Mouse (Mus musculus): ENCODE data around the gene Ermard. TPM values are rescaled to one million over a fixed set of nuclear protein-coding genes. Genes with fewer than 3 reads are reported as not detected.

Gene Ermard
- total RNA-seq, 2 experiments from 2014 or later: 44.3 to 51.9 TPM

GRCm38 (mm10) chr17:15101355-15101754 is 60.3 kb downstream of the Ermard start:
- no peak for DNase-seq (ENCODE audit: low spot score in 2 of 2)
- intact Hi-C loops (cut with DNase I): no loop called here

- intact Hi-C loops (cut with DNase I): no loop called here
- no peak for DNase-seq (ENCODE audit: low spot score in 2 of 2)
Measured at GRCm38 (mm10) chr17:15107143-15107649, 66.2 kb downstream of the Ermard start.

DNA sequence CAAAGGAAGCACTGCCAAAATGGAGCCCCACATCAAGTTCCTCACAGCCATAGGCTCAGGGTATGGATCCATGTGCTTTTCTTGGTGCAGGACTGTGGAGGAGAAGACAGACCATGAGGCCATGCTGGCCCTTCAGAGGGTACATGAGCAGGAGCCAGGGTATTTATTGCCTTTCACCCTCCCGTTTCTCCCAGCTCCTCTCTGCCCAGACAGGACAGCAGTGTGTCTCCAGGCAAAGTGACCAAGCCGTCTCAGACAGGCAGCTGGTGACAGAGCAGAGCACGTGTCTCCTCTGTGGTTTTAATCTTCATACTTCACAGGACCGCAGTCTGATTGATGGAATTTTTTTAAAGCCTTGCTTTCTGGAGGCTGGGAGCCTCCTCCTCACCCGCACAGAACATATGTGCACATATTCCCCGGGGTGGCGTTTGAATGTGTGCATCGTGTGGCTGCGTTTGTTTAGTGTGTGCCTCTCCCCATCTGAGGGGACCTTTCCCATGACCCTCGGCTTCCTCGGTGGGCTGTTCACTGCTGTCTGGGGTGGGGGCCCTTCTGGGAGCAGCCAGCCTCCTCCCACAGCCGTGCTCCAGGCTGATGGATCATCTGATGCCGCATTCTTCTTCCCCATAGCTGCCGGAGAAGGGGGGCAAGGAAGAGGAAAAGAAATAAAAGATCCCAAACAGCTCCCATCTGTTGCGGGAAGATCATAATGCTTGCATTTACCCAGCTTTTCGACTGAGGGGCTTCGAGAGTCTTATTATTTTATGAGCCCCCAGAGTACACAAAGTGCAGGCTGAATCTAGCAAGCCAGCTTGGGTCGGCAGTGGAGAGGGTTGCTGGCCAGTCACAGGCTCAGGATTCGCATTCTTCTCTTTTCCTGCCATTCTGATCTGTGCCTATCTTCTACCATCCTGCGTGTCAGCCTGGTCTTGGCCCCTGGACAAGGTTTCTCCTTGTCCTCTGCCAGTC is 67.7 kb downstream of the Ermard start:
- intact Hi-C loops (cut with DNase I): no loop called here
- DNase-seq (ENCODE audit: low spot score in 2 of 2): peak; percentile 37 to 40

- DNase-seq (ENCODE audit: low spot score in 2 of 2): no peak
- intact Hi-C loops (cut with DNase I): no loop called here
Measured at GRCm38 (mm10) chr17:15115550-15115949, 74.5 kb downstream of the Ermard start.

- DNase-seq (ENCODE audit: low spot score in 2 of 2): no peak
- intact Hi-C loops (cut with DNase I): no loop called here
Measured at GRCm38 (mm10) chr17:15120096-15120495, 79.1 kb downstream of the Ermard start.

GRCm38 (mm10) chr17:15120569-15120968 is 79.6 kb downstream of the Ermard start:
- DNase-seq (ENCODE audit: low spot score in 2 of 2): no peak
- intact Hi-C loops (cut with DNase I): no loop called here

- intact Hi-C loops (cut with DNase I): no loop called here
- DNase-seq (ENCODE audit: low spot score in 2 of 2): no peak
Measured at GRCm38 (mm10) chr17:15129630-15130287, 88.8 kb downstream of the Ermard start.

GRCm38 (mm10) chr17:15130288-15130656 is 89.3 kb downstream of the Ermard start:
- intact Hi-C loops (cut with DNase I): no loop called here
- no peak for DNase-seq (ENCODE audit: low spot score in 2 of 2)

GRCm38 (mm10) chr17:15134905-15135669 is 94.1 kb downstream of the Ermard start:
- intact Hi-C loops (cut with DNase I): no loop called here
- no peak for DNase-seq (ENCODE audit: low spot score in 2 of 2)

DNA sequence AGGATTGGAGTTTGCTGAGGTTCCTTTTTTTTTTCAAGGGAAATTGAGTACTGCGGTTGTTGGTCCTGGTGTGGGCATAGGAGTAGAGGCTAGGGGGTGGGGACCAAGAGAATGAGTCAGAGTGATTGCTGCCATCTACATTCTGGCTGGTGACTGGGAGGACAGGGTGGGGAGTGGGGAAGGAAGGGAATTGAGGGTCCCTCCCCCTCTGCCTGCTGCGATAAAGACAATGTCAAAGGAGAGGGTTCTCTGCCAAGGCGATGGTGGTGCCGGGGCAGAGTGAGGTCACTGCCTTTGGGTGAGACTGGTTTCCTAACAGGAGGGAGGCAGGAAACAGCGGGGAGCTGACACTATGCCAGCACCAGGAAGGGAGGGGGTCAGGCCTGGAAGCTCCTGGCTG is 96.4 kb downstream of the Ermard start:
- no peak for DNase-seq (ENCODE audit: low spot score in 2 of 2)
- intact Hi-C loops (cut with DNase I): no loop called here

Other genes starting within 250 kb of the Ermard start
- 1 to 10 TPM; 3.0 to 3.5 TPM for gene Wdr27, start 98.0 kb upstream of the Ermard start, total RNA-seq (2021)
- 10 to 100 TPM; 17.3 to 20.1 TPM for gene 1600012H06Rik, start 98.0 kb upstream of the Ermard start, total RNA-seq (2021)
- 10 to 100 TPM; 58.3 to 62.7 TPM for gene Phf10, start 79.9 kb upstream of the Ermard start, total RNA-seq (2021)
- gene 9030025P20Rik, start 62.7 kb upstream of the Ermard start, total RNA-seq (2021): 1 to 10 TPM; 4.8 to 4.9 TPM
- not detected for gene Gm3417, start 62.4 kb upstream of the Ermard start, total RNA-seq (2021)
- 1 to 10 TPM; 2.8 to 5.2 TPM for gene Gm3435, start 31.0 kb upstream of the Ermard start, total RNA-seq (2021)
- gene Tcte3, start 280 bp downstream of the Ermard start, total RNA-seq (2021): under 1 TPM; 0.51 to 0.70 TPM
- gene Gm3448, start 329 bp downstream of the Ermard start, total RNA-seq (2021): 1 to 10 TPM; 4.5 to 8.1 TPM

Data from left cerebral cortex, postnatal 14 days (tissue).